Mouse (Mus musculus): ENCODE data around the gene Rrp12. TPM values are rescaled to one million over a fixed set of nuclear protein-coding genes. Genes with fewer than 3 reads are reported as not detected.
"Not testable (repeated sequence)": the region's sequence is repeated elsewhere in the genome, so short reads cannot be mapped to it uniquely, and the experiment has no call there.

Gene Rrp12
- polyA plus RNA-seq, 1 experiment from 2014 or later, result 24.3 TPM

GRCm38 (mm10) chr19:41857086-41857762 is 38.7 kb downstream of the Rrp12 start:
- no peak overlapping the region for H3K4me3 ChIP-seq (replicated peaks)
- no peak overlapping the region for H3K9ac ChIP-seq
- no peak overlapping the region for H3K4me2 ChIP-seq
- 89% methylated on average over 5 of the region's 5 CpGs for WGBS
- no peak overlapping the region for H3K27ac ChIP-seq
- peaks cover 7% of the 10 kb centered on the region for H3K36me3 ChIP-seq (replicated peaks)
- H3K9me3 ChIP-seq, result no peaks in the 10 kb centered on the region
- no peak for ATAC-seq (ENCODE audit: low FRiP score)
- H3K4me1 ChIP-seq, result no peaks in the 10 kb centered on the region
- H3K27me3 ChIP-seq, result no peaks in the 10 kb centered on the region

- Histone ChIP-seq H3K4me2 (no peak overlapping the region), H3K27ac (no peak overlapping the region), H3K27me3 (no peaks in the 10 kb centered on the region), H3K9me3 (no peaks in the 10 kb centered on the region), H3K4me3 (replicated peaks) (no peak overlapping the region), H3K4me1 (peaks cover 24% of the 10 kb centered on the region), H3K9ac (no peak overlapping the region), H3K36me3 (replicated peaks) (no peaks in the 10 kb centered on the region)
- 82% methylated on average over 4 of the region's 4 CpGs for WGBS
- ATAC-seq (ENCODE audit: low FRiP score), result no peak
Measured at GRCm38 (mm10) chr19:41852423-41852822, 43.5 kb downstream of the Rrp12 start.

DNA sequence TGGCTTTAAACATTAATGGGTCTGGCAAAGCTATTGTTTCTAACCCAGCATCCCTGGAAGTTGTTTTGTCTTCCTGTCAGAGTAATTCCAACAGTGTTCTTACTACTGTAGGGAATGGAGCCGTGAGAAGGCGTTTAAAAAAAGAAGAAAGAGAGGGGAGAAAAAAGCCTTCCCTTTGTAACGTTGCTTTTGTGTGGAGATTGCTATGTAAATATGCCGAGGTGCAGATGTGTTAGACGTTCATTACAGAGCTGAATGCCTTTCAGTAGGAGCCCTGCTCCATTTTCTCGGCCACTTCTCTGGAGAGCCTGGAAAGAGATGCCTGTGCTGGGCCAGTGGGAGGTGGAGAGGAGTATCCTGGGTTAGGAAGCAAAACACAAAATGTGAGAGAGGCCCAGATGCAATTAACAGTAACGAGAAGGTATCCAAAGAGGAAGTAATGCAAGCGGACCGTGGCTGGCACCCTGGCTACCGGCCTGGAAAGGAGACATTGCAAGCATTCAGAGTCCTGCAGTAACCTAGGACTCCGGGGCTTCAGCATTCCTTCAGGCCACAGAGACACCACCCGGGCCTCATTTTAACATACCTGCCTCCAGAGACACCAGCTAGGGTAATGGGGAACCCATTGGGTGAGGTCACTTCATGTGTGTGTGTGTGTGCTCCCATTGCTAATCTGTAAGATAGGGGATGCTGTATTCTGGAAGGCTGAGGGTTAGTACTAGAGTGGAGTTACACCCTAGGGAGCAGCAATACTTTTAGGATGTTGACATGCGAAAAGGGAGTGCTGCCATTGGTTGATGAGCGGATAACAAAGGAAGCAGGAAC is 45.0 kb downstream of the Rrp12 start:
- 12% methylated on average over 14 of the region's 14 CpGs for WGBS
- peak; percentile 14; the same call in 1 of the 2 replicates for ATAC-seq (ENCODE audit: low FRiP score)
- peaks cover 34% of the 10 kb centered on the region for H3K4me1 ChIP-seq
- no peaks in the 10 kb centered on the region for H3K27me3 ChIP-seq
- peak overlapping the region; percentile 43 for H3K4me2 ChIP-seq
- H3K9me3 ChIP-seq, result no peaks in the 10 kb centered on the region
- no peaks in the 10 kb centered on the region for H3K36me3 ChIP-seq (replicated peaks)
- peak overlapping the region; percentile 92 for H3K27ac ChIP-seq
- 0 out of 2 replicates have a peak overlapping the region, but pooled peaks have one; percentile 7 for H3K4me3 ChIP-seq (replicated peaks)
- H3K9ac ChIP-seq, result no peak overlapping the region

DNA sequence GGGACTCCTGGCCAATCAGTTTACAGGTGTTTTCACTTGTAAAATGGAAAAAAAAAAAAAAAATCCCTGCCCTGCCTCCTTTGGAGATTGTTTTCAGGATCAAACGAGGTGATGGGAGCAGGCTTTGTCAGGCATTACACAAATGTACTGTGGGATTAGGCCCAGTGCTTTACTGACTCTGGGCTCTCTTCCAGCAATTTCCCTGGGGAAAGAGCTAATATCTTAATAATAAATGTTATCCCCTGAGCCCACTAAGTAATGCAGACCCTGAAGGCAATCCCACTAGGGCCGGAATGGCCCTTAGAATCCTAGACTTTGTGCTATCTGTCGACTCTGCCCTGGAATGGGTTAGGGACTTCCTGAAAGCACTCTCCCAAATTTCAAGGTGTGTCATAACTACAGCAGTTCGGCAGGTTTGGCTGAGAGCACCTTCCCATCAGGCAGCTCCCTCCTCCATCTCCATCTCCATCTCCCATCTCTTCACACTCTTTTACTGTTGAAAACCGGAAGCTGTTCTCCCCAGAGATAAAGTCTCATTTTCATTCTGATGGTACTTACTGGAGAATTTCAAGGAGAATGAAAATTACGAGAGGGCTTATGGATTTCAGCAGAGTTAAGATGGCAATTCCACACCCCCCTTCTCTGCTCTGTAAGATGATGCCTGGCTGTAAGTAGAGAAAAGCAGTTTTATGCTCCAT is 45.8 kb downstream of the Rrp12 start:
- no peaks in the 10 kb centered on the region for H3K27me3 ChIP-seq
- no peak for ATAC-seq (ENCODE audit: low FRiP score)
- WGBS, result 5% methylated on average over 6 of the region's 6 CpGs

DNA sequence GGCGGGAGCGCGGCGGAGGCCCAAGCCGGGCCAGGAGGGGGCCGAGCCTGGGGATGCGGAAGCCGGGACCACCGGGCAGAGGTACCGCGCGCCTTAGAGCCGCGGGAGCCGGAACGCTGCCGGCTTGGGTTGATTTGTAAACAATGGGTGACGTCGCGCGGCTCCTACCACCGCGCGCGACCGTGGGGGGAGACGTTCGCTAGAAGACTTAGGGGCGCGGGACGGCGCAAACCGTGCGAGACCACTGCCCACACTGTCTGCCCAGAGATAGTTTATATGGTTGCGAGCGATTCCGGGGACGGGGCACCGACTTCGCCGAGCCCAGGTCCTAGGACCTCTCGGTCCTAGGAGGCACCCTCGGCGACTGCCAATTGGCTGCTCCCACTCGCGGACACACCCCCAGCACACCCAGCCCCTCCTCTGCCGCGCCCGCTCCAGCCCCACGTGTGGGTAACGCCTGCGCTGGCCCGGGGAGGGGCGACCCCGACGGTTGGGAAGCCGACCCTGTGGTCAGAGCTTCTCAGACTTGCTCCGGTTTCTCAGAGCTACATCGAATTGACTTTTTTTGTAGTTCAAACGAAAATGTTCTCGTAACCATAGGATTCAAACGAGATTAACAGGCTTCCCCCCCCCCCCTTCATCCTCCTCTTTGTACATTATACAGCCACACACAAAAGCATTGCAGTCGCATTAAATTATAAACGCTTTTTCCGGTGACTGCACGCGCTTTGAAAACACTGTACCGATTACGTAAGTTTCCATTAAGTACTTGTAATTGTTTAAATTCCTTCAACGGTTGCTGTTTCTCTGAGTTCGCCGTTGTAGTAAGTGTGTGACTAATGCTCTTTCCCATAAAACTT is 47.8 kb downstream of the Rrp12 start, which contains the start of gene Frat2:
TSS of gene Frat2 (minus strand) at position 141 of the 860 bp plus-strand sequence.
- Histone ChIP-seq H3K4me2 (peak within 1 kb of the TSS; percentile 96), H3K4me3 (replicated peaks) (peak within 1 kb of the TSS; percentile 97), H3K27ac (peak within 1 kb of the TSS; percentile 93), H3K9ac (peak within 1 kb of the TSS; percentile 91), H3K9me3 (no peaks in the 10 kb centered on the region), H3K4me1 (peaks cover 42% of the 10 kb centered on the region), H3K27me3 (no peaks in the 10 kb centered on the region), H3K36me3 (replicated peaks) (no peaks in the 10 kb centered on the region)
- under 1% methylated on average over 71 of the region's 72 CpGs for WGBS
- peak; percentile 95 for ATAC-seq (ENCODE audit: low FRiP score)

More for the DNA sequence above, 45.8 kb downstream of the Rrp12 start:
- peaks cover 41% of the 10 kb centered on the region for H3K4me1 ChIP-seq
- no peaks in the 10 kb centered on the region for H3K36me3 ChIP-seq (replicated peaks)
- H3K9ac ChIP-seq, result no peak overlapping the region
- no peak overlapping the region for H3K4me3 ChIP-seq (replicated peaks)
- no peaks in the 10 kb centered on the region for H3K9me3 ChIP-seq
- H3K27ac ChIP-seq, result peak overlapping the region; percentile 92
- H3K4me2 ChIP-seq, result peak overlapping the region; percentile 43; the same call in 1 of the 2 replicates

DNA sequence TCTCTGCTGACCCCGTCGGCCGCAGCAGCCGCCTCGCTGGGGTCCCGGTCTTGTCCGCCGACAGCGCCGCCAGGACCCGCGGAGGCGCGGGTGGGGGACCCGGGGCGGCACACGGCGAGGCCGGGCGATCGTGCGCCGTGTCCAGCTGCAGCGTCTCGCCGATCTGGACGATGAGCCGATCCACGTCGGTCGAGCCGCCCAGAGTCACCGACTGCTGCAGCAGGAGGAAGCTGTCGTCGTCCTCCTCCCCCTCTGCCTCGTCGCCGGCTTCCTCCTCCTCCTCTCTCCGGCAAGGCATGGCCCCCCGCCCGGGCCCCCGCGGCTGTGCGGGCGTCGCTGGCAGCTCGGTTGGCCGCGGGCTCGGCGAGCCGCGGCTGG is 48.4 kb downstream of the Rrp12 start:
- not testable (repeated sequence) for ATAC-seq (ENCODE audit: low FRiP score); H3K27me3 ChIP-seq; H3K9me3 ChIP-seq; H3K36me3 ChIP-seq (replicated peaks)
- Histone ChIP-seq H3K9ac (peak overlapping the region; percentile 91), H3K27ac (peak overlapping the region; percentile 93), H3K4me3 (replicated peaks) (peak overlapping the region; percentile 97), H3K4me1 (peaks cover 42% of the 10 kb centered on the region), H3K4me2 (peak overlapping the region; percentile 96)
- WGBS, result 0% methylated on average over 26 of the region's 53 CpGs

- Histone ChIP-seq H3K4me2 (peak overlapping the region; percentile 96), H3K36me3 (replicated peaks) (no peaks in the 10 kb centered on the region), H3K27ac (peak overlapping the region; percentile 93), H3K9me3 (no peaks in the 10 kb centered on the region), H3K27me3 (no peaks in the 10 kb centered on the region), H3K4me3 (replicated peaks) (peak overlapping the region; percentile 97), H3K9ac (peak overlapping the region; percentile 91), H3K4me1 (peaks cover 42% of the 10 kb centered on the region)
- ATAC-seq (ENCODE audit: low FRiP score), result no peak; the same call in 1 of the 2 replicates
- under 1% methylated on average over 52 of the region's 64 CpGs for WGBS
Measured at GRCm38 (mm10) chr19:41847091-41847581, 48.8 kb downstream of the Rrp12 start.

- H3K9ac ChIP-seq, result peak overlapping the region; percentile 91
- no peak for ATAC-seq (ENCODE audit: low FRiP score)
- peak overlapping the region; percentile 93; the same call in 1 of the 2 replicates for H3K27ac ChIP-seq
- peak overlapping the region; percentile 97 for H3K4me3 ChIP-seq (replicated peaks)
- 11% methylated on average over 21 of the region's 21 CpGs for WGBS
- H3K36me3 ChIP-seq (replicated peaks), result no peaks in the 10 kb centered on the region
- peak overlapping the region; percentile 96 for H3K4me2 ChIP-seq
- H3K9me3 ChIP-seq, result no peaks in the 10 kb centered on the region
- H3K4me1 ChIP-seq, result peaks cover 38% of the 10 kb centered on the region
- no peaks in the 10 kb centered on the region for H3K27me3 ChIP-seq
Measured at GRCm38 (mm10) chr19:41846366-41847090, 49.4 kb downstream of the Rrp12 start.

- 88% methylated on average over 6 of the region's 6 CpGs for WGBS
Measured at GRCm38 (mm10) chr19:41844345-41844744, 51.6 kb downstream of the Rrp12 start.

GRCm38 (mm10) chr19:41842706-41843105 is 53.3 kb downstream of the Rrp12 start:
- WGBS, result 95% methylated on average over 4 of the region's 4 CpGs
- Histone ChIP-seq H3K27me3 (no peaks in the 10 kb centered on the region), H3K9me3 (no peaks in the 10 kb centered on the region), H3K27ac (no peak overlapping the region), H3K9ac (no peak overlapping the region), H3K4me3 (replicated peaks) (no peak overlapping the region), H3K36me3 (replicated peaks) (no peaks in the 10 kb centered on the region), H3K4me2 (no peak overlapping the region), H3K4me1 (peaks cover 18% of the 10 kb centered on the region)
- ATAC-seq (ENCODE audit: low FRiP score), result no peak

More at GRCm38 (mm10) chr19:41844345-41844744, 51.6 kb downstream of the Rrp12 start:
- no peak overlapping the region for H3K9ac ChIP-seq
- no peaks in the 10 kb centered on the region for H3K9me3 ChIP-seq
- peaks cover 18% of the 10 kb centered on the region for H3K4me1 ChIP-seq
- no peaks in the 10 kb centered on the region for H3K27me3 ChIP-seq
- H3K36me3 ChIP-seq (replicated peaks), result no peaks in the 10 kb centered on the region
- no peak overlapping the region for H3K4me3 ChIP-seq (replicated peaks)
- no peak overlapping the region for H3K4me2 ChIP-seq
- no peak overlapping the region for H3K27ac ChIP-seq
- ATAC-seq (ENCODE audit: low FRiP score), result no peak

GRCm38 (mm10) chr19:41842196-41842595 is 53.8 kb downstream of the Rrp12 start:
- no peak overlapping the region for H3K27ac ChIP-seq
- no peaks in the 10 kb centered on the region for H3K36me3 ChIP-seq (replicated peaks)
- 87% methylated on average over 4 of the region's 4 CpGs for WGBS
- H3K27me3 ChIP-seq, result no peaks in the 10 kb centered on the region
- H3K4me2 ChIP-seq, result no peak overlapping the region
- no peak overlapping the region for H3K4me3 ChIP-seq (replicated peaks)
- H3K4me1 ChIP-seq, result peaks cover 18% of the 10 kb centered on the region
- H3K9me3 ChIP-seq, result no peaks in the 10 kb centered on the region
- ATAC-seq (ENCODE audit: low FRiP score), result no peak
- H3K9ac ChIP-seq, result no peak overlapping the region
